Mouse (Mus musculus) hindbrain, embryonic 11.5 days (tissue): ENCODE measurements at regions not wholly inside any gene's neighbourhood (a gene's known extent, or its start where the extent isn't known, plus 50 kb on each side); places are given as distances from the start of the nearest gene placed in this dataset.
A peak's percentile ranks its signal among the peaks of the same experiment; 100 is the strongest.

Experiments
- ATAC-seq: fragments of 200-750 bp; cut with Nextera tagmentation; 2 replicates; pipeline ENCODE4 v1.8.0; 2017; ENCODE audit warnings: mild to moderate bottlenecking, moderate TSS enrichment, moderate library complexity; ENCODE audit not compliant: low FRiP score
- DNase-seq: peaks from one replicate; pipeline ENCODE4 v3.0.0-alpha.2; 2015; ENCODE audit warnings: low spot score
- H3K27ac ChIP-seq: fragments of 300-500 bp; sonication (generic); 2 replicates; pipeline ENCODE4 v1.5.1; 2014; ENCODE audit warnings: mild to moderate bottlenecking, low read depth, low read length
- H3K27me3 ChIP-seq: fragments of 300-500 bp; sonication (generic); 2 replicates; pipeline ENCODE4 v1.6.1; 2014; ENCODE audit warnings: mild to moderate bottlenecking, low read length, moderate library complexity, mixed read lengths; ENCODE audit not compliant: control insufficient read depth, insufficient read depth
- H3K36me3 ChIP-seq: fragments of 300-500 bp; sonication (generic); 2 replicates; pipeline ENCODE4 v1.6.1; 2014; ENCODE audit warnings: mild to moderate bottlenecking, low read length, moderate library complexity, mixed read lengths; ENCODE audit not compliant: control insufficient read depth, insufficient read depth
- H3K4me1 ChIP-seq: fragments of 300-500 bp; sonication (generic); replicated peaks from 2 replicates; pipeline ENCODE4 v1.6.1; 2014; ENCODE audit warnings: low read length, mixed read lengths; ENCODE audit not compliant: control insufficient read depth, insufficient read depth
- H3K4me2 ChIP-seq: fragments of 300-500 bp; sonication (generic); replicated peaks from 2 replicates; pipeline ENCODE4 v1.6.1; 2014; ENCODE audit warnings: mild to moderate bottlenecking, low read depth, low read length
- H3K4me3 ChIP-seq: fragments of 300-500 bp; sonication (generic); 2 replicates; pipeline ENCODE4 v1.5.1; 2014; ENCODE audit warnings: low read depth, low read length
- H3K9ac ChIP-seq: fragments of 300-500 bp; sonication (generic); 2 replicates; pipeline ENCODE4 v1.6.1; 2014; ENCODE audit warnings: low read depth, low read length
- H3K9me3 ChIP-seq: fragments of 300-500 bp; sonication (generic); 2 replicates; pipeline ENCODE4 v1.6.1; 2016; ENCODE audit warnings: low read length; ENCODE audit not compliant: control insufficient read depth
- WGBS: fragments of 180-500 bp; shearing (Covaris S2); extraction: QIAGEN DNeasy Blood & Tissue Kit; methylation state at CpG from one replicate; pipeline ENCODE4 v1.1.7; 2014; 5-methylcytosine and 5-hydroxymethylcytosine counted together

DNA sequence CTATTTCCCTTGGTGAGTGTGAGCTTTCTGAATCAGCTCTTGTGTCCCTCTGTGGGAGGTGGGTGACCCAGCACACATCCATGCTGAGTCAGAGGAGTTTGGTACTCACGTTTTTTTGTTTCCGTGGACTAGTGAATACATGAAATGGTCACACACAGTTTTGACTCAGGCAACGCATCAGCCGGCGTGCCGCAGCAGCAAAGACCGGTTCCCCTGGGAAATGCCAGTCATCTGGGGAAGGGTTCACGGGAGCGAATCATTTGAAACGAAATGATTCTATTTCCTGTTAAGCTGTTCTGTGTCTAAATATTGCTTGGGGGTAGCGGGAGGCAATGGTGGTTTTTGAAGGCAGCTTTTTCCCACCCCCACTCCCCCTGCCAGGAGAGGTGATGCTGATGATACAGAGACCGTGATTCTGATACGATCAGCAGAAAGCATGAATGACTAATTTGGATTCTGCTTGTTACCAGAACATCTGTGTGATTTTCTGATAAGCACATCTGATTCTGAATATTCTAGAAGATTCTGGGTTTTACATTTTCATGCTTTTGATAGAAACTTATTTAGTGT, 223.5 kb downstream of the Klf5 start:
- H3K36me3 ChIP-seq, result no peaks in the 10 kb centered on the region
- ATAC-seq, result no peak
- 88% methylated on average over 13 of the region's 13 CpGs for WGBS
- H3K9ac ChIP-seq, result no peak overlapping the region
- no peaks in the 10 kb centered on the region for H3K27me3 ChIP-seq
- no peaks in the 10 kb centered on the region for H3K9me3 ChIP-seq
- H3K4me3 ChIP-seq, result no peak overlapping the region
- H3K27ac ChIP-seq, result no peak overlapping the region
- DNase-seq, result no peak
- no peak overlapping the region for H3K4me2 ChIP-seq
- H3K4me1 ChIP-seq, result no peaks in the 10 kb centered on the region

GRCm38 (mm10) chr14:99535781-99536180, 237.3 kb downstream of the Klf5 start:
- ATAC-seq (no peak), DNase-seq (no peak)
- H3K4me3 ChIP-seq, result no peak overlapping the region
- H3K9ac ChIP-seq, result no peak overlapping the region
- H3K27ac ChIP-seq, result no peak overlapping the region
- no peak overlapping the region for H3K4me2 ChIP-seq
- 91% methylated on average over 6 of the region's 6 CpGs for WGBS
- H3K9me3 ChIP-seq, result no peaks in the 10 kb centered on the region
- H3K27me3 ChIP-seq, result no peaks in the 10 kb centered on the region
- H3K4me1 ChIP-seq, result no peaks in the 10 kb centered on the region
- H3K36me3 ChIP-seq, result no peaks in the 10 kb centered on the region

DNA sequence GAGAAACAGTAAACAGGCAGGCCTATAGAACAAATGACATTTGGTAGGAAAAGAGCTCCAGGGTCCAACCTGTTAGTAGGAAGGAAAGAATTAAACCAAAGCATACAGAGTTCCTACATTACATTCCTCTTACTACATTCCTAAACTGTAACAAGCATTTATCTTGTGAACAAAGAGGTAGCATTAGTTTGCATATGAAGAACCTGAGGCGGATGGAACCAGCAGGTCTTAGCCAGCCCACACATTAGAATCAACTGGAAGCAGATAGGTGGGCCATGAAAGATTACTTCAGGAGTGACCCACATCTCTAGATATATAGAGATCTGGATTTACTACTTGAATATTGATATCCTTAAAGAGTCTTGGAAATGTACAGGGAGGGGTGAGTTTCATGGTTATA, 238.8 kb downstream of the Klf5 start:
- ATAC-seq, result no peak
- Histone ChIP-seq H3K27me3 (no peaks in the 10 kb centered on the region), H3K4me1 (no peaks in the 10 kb centered on the region), H3K9me3 (no peaks in the 10 kb centered on the region), H3K4me2 (no peak overlapping the region), H3K9ac (no peak overlapping the region), H3K4me3 (no peak overlapping the region), H3K36me3 (no peaks in the 10 kb centered on the region), H3K27ac (no peak overlapping the region)
- 59% methylated on average over 1 of the region's 1 CpGs for WGBS
- DNase-seq, result no peak

GRCm38 (mm10) chr14:99541716-99542115, 243.2 kb downstream of the Klf5 start:
- DNase-seq, result no peak
- H3K9ac ChIP-seq, result no peak overlapping the region
- H3K27ac ChIP-seq, result no peak overlapping the region
- no peaks in the 10 kb centered on the region for H3K36me3 ChIP-seq
- H3K27me3 ChIP-seq, result no peaks in the 10 kb centered on the region
- ATAC-seq, result no peak
- no peak overlapping the region for H3K4me2 ChIP-seq
- no peaks in the 10 kb centered on the region for H3K9me3 ChIP-seq
- H3K4me3 ChIP-seq, result no peak overlapping the region
- H3K4me1 ChIP-seq, result no peaks in the 10 kb centered on the region

DNA sequence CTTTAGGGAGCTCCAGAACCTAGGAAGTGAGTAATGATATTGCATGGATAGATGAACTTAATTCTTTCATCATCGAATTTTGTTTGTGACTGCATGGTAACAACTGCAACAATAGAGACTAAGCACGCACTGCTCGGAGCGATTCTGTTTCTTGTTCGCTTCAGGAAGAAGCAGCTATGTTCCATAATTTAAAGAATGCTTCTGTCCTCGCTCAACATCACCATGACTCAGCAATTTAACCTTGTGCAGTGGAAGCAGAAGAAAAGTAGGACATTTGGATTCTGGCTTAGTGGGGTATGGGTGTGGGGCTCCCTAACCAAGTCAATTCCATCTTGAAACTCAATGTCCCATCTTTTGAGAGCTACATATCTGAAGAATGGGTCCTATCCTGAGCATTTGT, 249.4 kb downstream of the Klf5 start:
- H3K9me3 ChIP-seq, result no peaks in the 10 kb centered on the region
- no peak overlapping the region for H3K9ac ChIP-seq
- no peak overlapping the region for H3K4me2 ChIP-seq
- H3K36me3 ChIP-seq, result no peaks in the 10 kb centered on the region
- DNase-seq, result no peak
- no peak overlapping the region for H3K4me3 ChIP-seq
- no peaks in the 10 kb centered on the region for H3K4me1 ChIP-seq
- no peaks in the 10 kb centered on the region for H3K27me3 ChIP-seq
- 91% methylated on average over 6 of the region's 6 CpGs for WGBS
- ATAC-seq, result no peak
- H3K27ac ChIP-seq, result no peak overlapping the region

DNA sequence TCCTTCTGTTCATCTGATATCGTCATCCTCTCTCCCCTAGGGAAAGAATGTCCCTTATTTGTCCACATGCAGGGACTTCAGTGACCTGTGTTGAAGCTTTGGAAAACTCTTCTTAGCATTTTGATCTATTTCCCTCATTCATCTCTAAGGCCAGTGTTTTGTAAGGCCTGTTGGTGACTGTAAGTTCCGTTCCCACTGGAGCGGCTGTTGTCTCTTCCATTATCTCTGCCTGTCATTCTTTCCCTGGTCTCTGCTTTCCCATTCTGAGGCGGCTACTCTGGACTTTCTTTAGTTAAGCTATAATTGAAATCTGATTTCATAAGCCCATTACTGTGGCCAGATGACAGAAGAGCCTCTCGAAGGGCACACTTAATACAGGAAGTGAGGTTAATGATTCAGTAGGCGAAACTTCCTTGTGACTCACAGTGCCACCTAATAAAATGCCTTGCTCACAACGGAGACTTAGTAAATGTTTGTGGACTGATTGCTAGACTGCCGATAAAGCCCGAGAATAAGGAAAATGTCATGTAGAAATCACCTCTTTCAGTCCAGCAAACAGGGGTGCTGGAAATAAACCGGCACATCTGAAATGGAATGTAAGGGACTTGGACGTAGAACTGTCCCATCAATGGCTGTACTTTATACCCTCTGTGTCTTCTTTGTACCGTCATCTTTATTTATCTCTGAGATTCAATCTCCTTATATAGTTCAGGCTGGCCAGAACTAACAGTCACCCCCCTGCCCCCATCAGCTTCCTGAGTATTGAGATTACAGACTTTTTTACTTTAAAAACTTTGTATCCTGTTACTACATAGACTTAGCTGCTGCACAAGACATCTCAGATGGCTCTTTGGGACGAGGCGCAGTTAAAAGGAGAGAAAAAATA, 250.1 kb downstream of the Klf5 start:
- H3K27ac ChIP-seq, result no peak overlapping the region
- H3K4me3 ChIP-seq, result no peak overlapping the region
- WGBS, result 90% methylated on average over 14 of the region's 14 CpGs
- no peaks in the 10 kb centered on the region for H3K4me1 ChIP-seq
- no peak overlapping the region for H3K4me2 ChIP-seq
- no peaks in the 10 kb centered on the region for H3K27me3 ChIP-seq
- DNase-seq (no peak), ATAC-seq (no peak)
- no peak overlapping the region for H3K9ac ChIP-seq
- no peaks in the 10 kb centered on the region for H3K9me3 ChIP-seq
- H3K36me3 ChIP-seq, result no peaks in the 10 kb centered on the region

DNA sequence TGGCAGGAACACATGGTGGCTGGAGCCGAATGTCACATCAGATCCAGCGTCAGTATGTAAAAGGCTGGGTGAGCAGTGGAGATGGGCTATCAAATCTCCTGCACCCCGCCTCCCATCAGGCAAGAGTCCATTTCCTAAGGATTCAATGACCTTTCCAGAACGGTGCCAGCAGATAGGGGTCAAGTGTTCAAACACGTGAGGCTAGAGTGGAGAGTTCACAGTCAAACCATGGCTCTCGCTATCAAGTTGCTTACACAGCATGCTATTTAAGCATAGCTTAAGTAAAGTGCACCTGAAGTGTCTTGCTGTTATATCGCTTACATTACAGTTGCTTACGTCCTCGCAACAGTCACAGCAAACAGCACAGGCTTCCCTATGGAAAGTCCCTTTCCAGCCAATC, 265.5 kb downstream of the Klf5 start:
- H3K27me3 ChIP-seq, result no peaks in the 10 kb centered on the region
- 79% methylated on average over 9 of the region's 9 CpGs for WGBS

DNA sequence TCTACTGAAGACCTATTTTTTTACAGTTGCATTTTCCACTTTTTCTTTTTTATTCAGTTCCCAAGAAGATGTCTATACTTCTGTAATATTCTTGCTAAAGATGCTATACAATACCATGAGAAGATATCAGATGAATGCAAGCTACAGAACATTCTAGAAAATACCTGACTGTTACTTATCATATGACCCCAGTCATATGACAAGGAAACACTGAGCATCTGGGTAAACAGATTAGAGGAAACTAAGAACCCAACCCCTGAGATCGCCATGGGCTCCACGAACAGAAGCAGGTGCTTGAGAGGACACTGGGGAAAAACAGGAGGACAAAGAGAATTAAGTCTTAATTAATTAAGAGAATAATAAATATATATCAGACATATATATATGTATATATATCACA, 275.7 kb downstream of the Klf5 start:
- no peaks in the 10 kb centered on the region for H3K27me3 ChIP-seq
- no peaks in the 10 kb centered on the region for H3K4me1 ChIP-seq
- no peak for ATAC-seq
- WGBS, result 76% methylated on average over 2 of the region's 2 CpGs
- no peak overlapping the region for H3K4me3 ChIP-seq
- no peak for DNase-seq
- H3K36me3 ChIP-seq, result no peaks in the 10 kb centered on the region
- H3K9me3 ChIP-seq, result no peaks in the 10 kb centered on the region
- no peak overlapping the region for H3K9ac ChIP-seq
- no peak overlapping the region for H3K27ac ChIP-seq
- H3K4me2 ChIP-seq, result no peak overlapping the region

More for the DNA sequence above, 265.5 kb downstream of the Klf5 start:
- ATAC-seq (no peak), DNase-seq (no peak)
- no peaks in the 10 kb centered on the region for H3K4me1 ChIP-seq
- H3K9ac ChIP-seq, result no peak overlapping the region
- H3K9me3 ChIP-seq, result no peaks in the 10 kb centered on the region
- H3K27ac ChIP-seq, result no peak overlapping the region
- H3K4me2 ChIP-seq, result no peak overlapping the region
- H3K4me3 ChIP-seq, result no peak overlapping the region
- H3K36me3 ChIP-seq, result no peaks in the 10 kb centered on the region

GRCm38 (mm10) chr14:99578665-99579064, 280.2 kb downstream of the Klf5 start:
- DNase-seq (peak; percentile 8), ATAC-seq (no peak)
- WGBS, result 80% methylated on average over 17 of the region's 17 CpGs
- Histone ChIP-seq H3K27me3 (no peaks in the 10 kb centered on the region), H3K4me3 (no peak overlapping the region), H3K4me1 (no peaks in the 10 kb centered on the region), H3K36me3 (no peaks in the 10 kb centered on the region), H3K9me3 (no peaks in the 10 kb centered on the region), H3K4me2 (no peak overlapping the region), H3K27ac (no peak overlapping the region), H3K9ac (no peak overlapping the region)
